Mouse (Mus musculus) Patski (cell line): ENCODE results near the gene Ntsr2. TPM values are rescaled to one million over a fixed set of nuclear protein-coding genes. Genes with fewer than 3 reads are reported as not detected.
A peak's percentile ranks its signal among the peaks of the same experiment; 100 is the strongest.

Experiments
- ATAC-seq: fragments of 100-300 bp; one replicate; pipeline ENCODE4 v1.8.0; 2021
- CTCF ChIA-PET: fragments of 350-600 bp; sonication (Branson Sonifier 250); formaldehyde crosslinking; loops from one replicate; lab custom pipeline; 2022; ENCODE audit warnings: inconsistent platforms; lab: Charles Lee
- POLR2A ChIA-PET: fragments of 350-600 bp; sonication (Branson Sonifier 250); formaldehyde crosslinking; loops from one replicate; lab custom pipeline; 2022; ENCODE audit warnings: antibody characterized with exemption, inconsistent platforms; lab: Charles Lee
- DNase-seq: peaks from one replicate; pipeline ENCODE4 v3.0.0-alpha.2; 2011; ENCODE audit warnings: low read depth, low spot score
- H3K27me3 ChIP-seq: fragments of 371-371 bp; one replicate; pipeline ENCODE4 v1.5.1; 2021
- CTCF ChIP-seq: fragments of 100-300 bp; IDR thresholded peaks from one replicate; pipeline ENCODE4 v1.5.1; 2021
- in situ Hi-C: fragments of 300-500 bp; cut with MboI; formaldehyde crosslinking; loops from 3 replicates; pipeline ENCODE4 v1.11.1; 2018; ENCODE audit warnings: low pct_unique_long_range_greater_than_20kb, mixed read lengths
- polyA plus RNA-seq: library from polyadenylated mRNA; unstranded; gene quantifications from one replicate; pipeline ENCODE4 v1.2.3, GENCODE M21; 2021

Gene Ntsr2
- polyA plus RNA-seq, 1 experiment from 2014 or later, result not detected

DNA sequence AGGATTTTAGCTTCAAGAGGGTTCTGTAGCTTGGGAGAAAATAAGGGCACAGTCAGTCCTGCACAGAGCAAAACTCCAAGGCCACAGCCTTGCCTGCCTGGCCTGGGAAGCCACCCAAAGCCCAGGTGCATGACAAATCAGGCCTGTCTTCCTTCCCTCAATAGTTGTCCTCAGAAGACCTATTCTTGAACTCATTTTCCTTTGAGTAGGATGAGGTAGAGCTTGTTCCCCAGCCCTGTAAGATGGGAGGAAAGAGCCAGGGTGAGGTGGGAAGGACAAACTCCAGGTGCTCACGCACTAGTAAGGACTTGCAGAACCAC lies 22.4 kb upstream of the Ntsr2 start:
- POLR2A ChIA-PET, result interaction anchor here (1.5 kb wide), 1 partner anchor 10 kb away, joined by 4 read pairs; no protein-coding TSS in a partner anchor
- in situ Hi-C loops, result loop anchor here (5.0 kb wide), 1 partner anchor 64 kb away; no protein-coding TSS in a partner anchor
- DNase-seq (no peak), ATAC-seq (no peak)
- CTCF ChIA-PET, result interaction anchor here (1.2 kb wide), 1 partner anchor 21 kb away, joined by 3 read pairs; no protein-coding TSS in a partner anchor
- no peaks in the 10 kb centered on the region for H3K27me3 ChIP-seq
- TF ChIP-seq CTCF, result no peak

- ChIA-PET POLR2A (no interaction called here), CTCF (interaction anchor here (0.6 kb wide), 1 partner anchor 81 kb away, joined by 3 read pairs; no protein-coding TSS in a partner anchor)
- in situ Hi-C loops, result loop anchor here (5.0 kb wide), 1 partner anchor 64 kb away; no protein-coding TSS in a partner anchor
- H3K27me3 ChIP-seq, result no peaks in the 10 kb centered on the region
- TF ChIP-seq CTCF, result no peak
- DNase-seq, result no peak
- ATAC-seq, result no peak
These were observed 21.8 kb upstream of the Ntsr2 start for GRCm38 (mm10) chr12:16631423-16631822.

GRCm38 (mm10) chr12:16633235-16633634 lies 19.9 kb upstream of the Ntsr2 start:
- ATAC-seq (no peak), DNase-seq (no peak)
- H3K27me3 ChIP-seq, result no peaks in the 10 kb centered on the region
- POLR2A ChIA-PET, result no interaction called here
- TF ChIP-seq CTCF, result no peak
- in situ Hi-C loops, result loop anchor here (5.0 kb wide), 1 partner anchor 66 kb away; no protein-coding TSS in a partner anchor
- CTCF ChIA-PET, result interaction anchor here (1.2 to 2.0 kb wide), 5 partner anchors 13 to 72 kb away, joined by 3 to 8 read pairs (median 5); no protein-coding TSS in a partner anchor

DNA sequence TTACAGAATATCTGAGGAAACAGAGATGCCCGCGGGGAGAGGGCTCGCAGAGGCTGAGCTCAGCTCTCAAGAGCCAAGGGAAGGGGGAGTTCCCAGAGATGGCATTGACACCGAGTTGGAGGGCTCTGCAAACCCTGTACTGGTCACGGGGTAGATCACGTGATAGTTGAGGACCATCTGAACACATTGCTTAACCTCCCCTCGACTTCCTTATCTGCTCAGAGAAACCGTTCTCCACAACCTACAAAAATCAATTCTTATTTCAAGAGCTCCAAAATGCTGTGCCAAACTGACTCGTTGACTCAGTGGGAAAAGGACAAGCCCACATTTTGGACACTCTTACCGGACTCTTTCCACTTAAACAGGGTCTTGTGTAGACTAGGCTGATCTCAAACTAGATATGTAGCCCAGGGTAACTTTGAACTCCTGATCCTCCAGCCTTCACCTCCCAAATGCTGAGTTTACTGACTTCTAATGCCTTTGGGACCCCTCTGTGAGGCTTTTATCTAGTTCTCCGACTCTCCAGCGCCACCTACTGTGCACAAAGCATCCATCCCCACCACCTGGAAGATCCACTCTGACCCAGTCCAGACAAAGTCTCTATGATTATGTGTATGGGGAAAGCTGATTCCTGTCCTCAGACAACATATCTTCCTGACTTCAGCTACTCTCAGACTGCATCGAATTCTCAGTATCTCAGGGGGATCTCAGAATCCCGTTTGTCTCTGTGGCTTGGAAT lies 18.9 kb upstream of the Ntsr2 start:
- ChIA-PET CTCF (interaction anchor here (0.7 to 2.0 kb wide), 13 partner anchors 12 to 73 kb away, joined by 3 to 13 read pairs (median 3); no protein-coding TSS in a partner anchor), POLR2A (no interaction called here)
- no peak for ATAC-seq

GRCm38 (mm10) chr12:16635816-16636215 lies 17.4 kb upstream of the Ntsr2 start:
- in situ Hi-C loops, result no loop called here
- ATAC-seq (no peak), DNase-seq (no peak)
- H3K27me3 ChIP-seq, result no peaks in the 10 kb centered on the region
- ChIA-PET POLR2A (no interaction called here), CTCF (interaction anchor here (1.4 kb wide), 1 partner anchor 67 kb away, joined by 5 read pairs; no protein-coding TSS in a partner anchor)
- TF ChIP-seq CTCF, result no peak

More for the DNA sequence above, 18.9 kb upstream of the Ntsr2 start:
- H3K27me3 ChIP-seq, result no peaks in the 10 kb centered on the region
- DNase-seq, result no peak
- TF ChIP-seq CTCF, result peak; percentile 81
- in situ Hi-C loops, result loop anchor here (5.0 kb wide), 1 partner anchor 67 kb away; no protein-coding TSS in a partner anchor

DNA sequence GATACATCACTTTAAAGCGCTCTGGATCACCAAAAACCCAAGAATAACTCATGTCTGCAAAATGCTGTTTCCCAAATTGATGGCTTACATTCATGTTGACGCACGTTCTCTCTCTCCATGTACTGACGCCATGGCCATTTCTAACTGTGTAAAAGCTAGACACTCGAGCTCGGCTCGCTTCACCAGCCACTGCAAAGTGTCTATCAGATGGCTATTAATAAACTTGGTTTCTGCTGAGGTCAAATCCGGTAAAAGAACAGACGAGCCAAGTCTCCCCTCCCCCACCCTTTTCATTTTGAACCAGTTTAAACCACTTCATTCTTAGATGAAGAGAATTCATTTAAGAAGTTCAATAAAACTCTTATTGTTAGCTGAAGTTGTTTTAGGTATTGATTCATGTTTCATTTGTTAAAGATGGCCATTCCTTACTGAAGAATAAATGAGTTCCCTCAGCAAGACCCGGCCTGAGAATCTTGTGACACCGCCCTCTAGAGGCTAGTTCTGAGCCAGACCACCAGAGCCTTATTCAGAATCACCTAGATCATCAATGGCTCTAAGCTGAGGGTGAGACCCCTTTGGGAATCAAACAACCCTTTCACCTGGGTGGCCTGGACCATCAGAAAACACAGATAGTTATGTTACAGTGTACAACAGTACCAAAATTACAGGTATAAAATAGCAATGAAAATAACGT lies 14.0 kb upstream of the Ntsr2 start:
- peak; percentile 58 for TF ChIP-seq CTCF
- POLR2A ChIA-PET, result no interaction called here
- no peak for ATAC-seq
- CTCF ChIA-PET, result interaction anchor here (0.8 kb wide), 1 partner anchor 69 kb away, joined by 3 read pairs; no protein-coding TSS in a partner anchor
- no peak for DNase-seq
- in situ Hi-C loops, result no loop called here
- H3K27me3 ChIP-seq, result no peaks in the 10 kb centered on the region

- ATAC-seq, result no peak
- POLR2A ChIA-PET, result no interaction called here
- no peaks in the 10 kb centered on the region for H3K27me3 ChIP-seq
- in situ Hi-C loops, result no loop called here
- no peak for TF ChIP-seq CTCF
- no peak for DNase-seq
- CTCF ChIA-PET, result interaction anchor here (0.8 kb wide), 1 partner anchor 70 kb away, joined by 3 read pairs; no protein-coding TSS in a partner anchor
These were observed 13.1 kb upstream of the Ntsr2 start for GRCm38 (mm10) chr12:16640075-16640474.

DNA sequence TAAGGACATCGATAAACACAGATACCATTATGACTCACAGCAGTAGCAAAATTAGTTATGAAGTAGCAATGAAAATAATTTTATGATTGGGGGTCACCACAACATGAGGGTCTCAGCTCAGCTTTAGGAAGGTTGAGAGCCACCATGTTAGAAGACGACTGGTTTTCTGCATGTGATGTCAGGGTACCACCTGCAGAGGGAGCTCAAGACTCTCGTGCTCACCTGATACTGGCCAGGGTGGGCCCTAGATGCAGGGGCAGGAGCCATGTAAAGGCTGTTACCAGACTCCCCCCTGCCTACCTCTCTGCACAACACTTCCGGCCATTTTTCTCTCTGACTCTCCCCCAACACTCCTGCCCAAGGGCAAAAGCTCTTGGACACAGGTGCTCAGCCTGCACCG lies 11.2 kb upstream of the Ntsr2 start:
- ATAC-seq (no peak), DNase-seq (no peak)
- TF ChIP-seq CTCF, result no peak
- in situ Hi-C loops, result no loop called here
- ChIA-PET POLR2A (no interaction called here), CTCF (interaction anchor here (2.5 kb wide), 1 partner anchor 74 kb away, joined by 8 read pairs; no protein-coding TSS in a partner anchor)
- no peaks in the 10 kb centered on the region for H3K27me3 ChIP-seq

GRCm38 (mm10) chr12:16643508-16644345 lies 9.5 kb upstream of the Ntsr2 start:
- DNase-seq (no peak), ATAC-seq (no peak)
- POLR2A ChIA-PET, result no interaction called here
- in situ Hi-C loops, result no loop called here
- H3K27me3 ChIP-seq, result no peaks in the 10 kb centered on the region
- CTCF ChIA-PET, result interaction anchor here (2.5 kb wide), 1 partner anchor 75 kb away, joined by 8 read pairs; no protein-coding TSS in a partner anchor
- TF ChIP-seq CTCF, result no peak

GRCm38 (mm10) chr12:16644698-16645097 lies 8.5 kb upstream of the Ntsr2 start:
- no peak for DNase-seq
- TF ChIP-seq CTCF, result no peak
- in situ Hi-C loops, result no loop called here
- ATAC-seq, result no peak
- CTCF ChIA-PET, result interaction anchor here (2.5 kb wide), 1 partner anchor 76 kb away, joined by 8 read pairs; no protein-coding TSS in a partner anchor
- H3K27me3 ChIP-seq, result no peaks in the 10 kb centered on the region
- POLR2A ChIA-PET, result no interaction called here
